Mouse (Mus musculus): ENCODE data around the gene Kdm4c. TPM values are rescaled to one million over a fixed set of nuclear protein-coding genes. Genes with fewer than 3 reads are reported as not detected.
"Not testable (repeated sequence)": the region's sequence is repeated elsewhere in the genome, so short reads cannot be mapped to it uniquely, and the experiment has no call there.

The Kdm4c gene
- total RNA-seq, 2 experiments from 2014 or later = 22.2 to 22.3 TPM

DNA sequence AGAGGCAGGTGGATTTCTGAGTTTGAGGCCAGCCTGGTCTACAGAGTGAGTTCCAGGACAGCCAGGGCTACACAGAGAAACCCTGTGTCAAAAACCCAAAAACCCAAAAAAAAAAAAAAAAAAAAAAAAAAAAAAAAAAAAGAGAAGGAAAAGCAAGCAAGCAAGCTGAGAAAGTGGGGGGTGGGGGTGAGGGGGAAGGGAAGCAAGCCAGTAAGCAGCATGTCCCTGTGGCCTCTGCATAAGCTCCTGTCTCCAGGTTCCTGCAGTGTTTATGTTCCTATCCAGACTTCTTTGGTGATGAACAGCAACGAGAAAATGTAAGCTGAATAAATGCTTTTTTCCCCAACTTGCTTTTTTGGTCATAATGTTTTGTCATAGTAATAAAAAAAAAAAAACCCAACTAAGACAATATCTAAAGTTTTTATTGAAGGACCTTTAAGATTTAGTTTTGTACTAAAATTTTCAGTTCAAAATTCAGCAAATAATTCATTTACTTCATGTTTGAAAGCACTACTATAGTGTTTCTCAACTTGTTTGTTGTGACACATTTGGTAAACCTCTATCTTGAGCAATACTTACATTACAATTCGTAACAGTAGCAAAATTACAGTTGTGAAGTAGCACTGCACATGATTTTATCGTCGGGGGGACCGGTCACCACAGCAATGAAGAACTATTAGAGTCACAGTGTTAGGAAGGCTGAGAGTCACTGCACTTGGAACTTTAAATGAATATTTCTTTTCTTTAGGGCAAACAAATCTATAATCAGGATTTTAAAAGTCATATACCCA, 63.2 kb downstream of the Kdm4c start:
- DNase-seq (ENCODE audit: low spot score in 2 of 2) = no peak

GRCm38 (mm10) chr4:74311135-74311534, 68.8 kb downstream of the Kdm4c start:
- no peak for DNase-seq (ENCODE audit: low spot score in 2 of 2)

GRCm38 (mm10) chr4:74312858-74313257, 70.6 kb downstream of the Kdm4c start:
- no peak for DNase-seq (ENCODE audit: low spot score in 2 of 2)

DNA sequence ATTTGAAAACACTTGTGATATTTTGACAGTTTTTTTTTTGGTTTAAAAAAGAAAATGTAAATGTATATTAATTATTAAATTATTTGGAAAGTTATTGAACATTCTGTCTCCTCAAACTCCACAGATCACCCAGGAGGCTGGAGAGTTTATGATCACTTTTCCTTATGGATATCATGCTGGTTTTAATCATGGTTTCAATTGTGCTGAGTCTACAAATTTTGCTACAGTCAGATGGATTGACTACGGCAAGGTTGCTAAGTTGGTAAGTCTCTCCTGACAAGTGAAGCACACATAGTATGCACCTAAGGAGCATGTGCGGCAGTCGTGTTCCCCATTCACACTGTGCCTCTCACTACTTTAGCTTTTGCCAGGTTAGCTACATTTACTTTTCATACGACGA, 73.1 kb downstream of the Kdm4c start:
- no peak for DNase-seq (ENCODE audit: low spot score in 2 of 2)

DNA sequence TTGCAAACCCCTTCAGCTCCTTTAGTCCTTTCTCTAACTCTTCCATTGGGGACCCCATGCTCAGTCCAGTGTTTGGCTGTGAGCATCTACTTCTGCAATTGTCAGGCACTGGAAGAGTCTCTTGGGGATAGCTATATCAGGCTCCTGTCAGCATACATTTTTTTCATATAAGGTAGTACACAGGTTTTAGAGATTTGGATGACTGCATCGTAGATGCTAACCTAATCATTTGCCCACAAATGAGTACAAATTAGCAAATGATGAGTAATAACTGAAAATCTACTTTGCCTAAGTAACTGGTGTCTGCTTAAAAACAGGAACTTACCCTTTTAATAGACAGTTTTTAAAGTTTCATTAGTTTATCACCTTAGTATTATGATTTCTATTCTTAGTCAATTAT, 77.0 kb downstream of the Kdm4c start:
- no peak for DNase-seq (ENCODE audit: low spot score in 2 of 2)

DNA sequence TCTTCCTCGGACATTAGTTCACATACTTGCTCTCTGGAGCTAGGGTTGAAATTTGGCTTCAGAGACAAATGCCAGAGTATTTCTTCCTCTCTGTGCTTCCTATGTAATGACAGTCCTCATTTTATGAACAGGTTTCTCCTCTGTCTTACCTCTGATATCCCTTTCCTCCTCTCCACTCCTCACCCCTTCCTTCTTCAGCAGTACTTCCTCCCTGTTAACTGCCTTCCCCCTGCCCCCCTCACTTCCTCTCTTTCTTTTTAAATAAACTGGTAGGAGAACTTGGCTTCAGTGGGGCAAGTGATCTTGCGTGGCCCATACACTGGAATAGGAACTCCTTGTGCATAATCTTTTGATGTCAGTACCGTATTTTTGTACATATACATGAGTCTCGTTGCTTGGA, 115.2 kb downstream of the Kdm4c start:
- DNase-seq (ENCODE audit: low spot score in 2 of 2) = no peak

DNA sequence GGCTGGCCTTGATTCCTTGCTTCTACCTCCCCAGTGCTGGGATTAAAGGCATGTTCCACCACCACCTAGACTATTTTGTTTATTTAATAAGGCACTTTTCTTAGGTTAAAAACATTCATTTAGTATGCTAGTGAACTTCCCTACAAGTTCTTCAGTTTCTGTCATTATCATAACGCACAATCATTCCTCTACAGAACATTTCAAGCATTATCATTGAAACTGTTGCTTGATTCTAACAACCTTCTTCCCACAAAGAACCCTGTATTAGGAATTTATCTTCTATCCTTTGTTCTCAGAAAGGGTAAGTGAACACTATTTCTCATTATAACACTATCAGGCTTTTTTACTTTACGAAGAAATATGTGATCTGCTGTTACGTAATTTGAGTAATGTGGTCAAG, 118.0 kb downstream of the Kdm4c start:
- DNase-seq (ENCODE audit: low spot score in 2 of 2) = no peak

DNA sequence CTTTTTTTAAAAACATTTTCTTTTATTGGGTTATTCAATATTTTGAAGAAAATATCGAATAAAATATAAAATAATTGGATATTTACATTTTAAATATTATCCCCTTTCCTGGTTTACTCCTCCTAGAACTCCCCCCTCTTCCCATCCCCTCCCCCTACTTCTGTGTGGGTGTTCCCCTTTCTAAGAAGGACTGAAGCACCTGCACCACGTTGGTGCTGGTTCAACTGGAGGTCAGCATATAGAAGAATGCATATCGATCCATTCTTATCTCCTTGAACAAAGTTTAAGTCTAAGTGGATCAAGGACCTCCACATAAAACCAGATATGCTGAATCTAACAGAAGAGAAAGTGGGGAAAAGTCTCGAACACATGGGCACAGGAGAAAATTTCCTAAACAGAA, 144.3 kb downstream of the Kdm4c start:
- no peak for DNase-seq (ENCODE audit: low spot score in 2 of 2)

DNA sequence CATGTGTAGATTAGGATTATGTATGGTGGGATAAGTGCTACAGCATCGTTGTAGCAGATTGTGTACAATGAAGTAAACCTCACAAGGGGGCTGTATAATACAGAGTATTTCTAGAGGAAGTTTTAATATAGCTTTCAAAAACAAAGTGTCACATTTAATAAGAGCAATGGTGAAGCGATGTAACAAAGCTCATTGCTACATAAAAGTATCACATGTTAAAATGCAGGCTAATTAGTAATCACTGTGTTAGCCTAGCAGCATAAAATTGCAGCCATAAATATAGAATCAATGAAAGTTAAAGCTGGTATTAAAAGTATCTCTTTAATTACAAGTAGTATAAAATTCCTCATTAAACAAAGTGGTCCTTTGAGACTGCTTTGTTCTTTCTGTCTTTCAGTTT, 150.9 kb downstream of the Kdm4c start:
- DNase-seq (ENCODE audit: low spot score in 2 of 2) = no peak

DNA sequence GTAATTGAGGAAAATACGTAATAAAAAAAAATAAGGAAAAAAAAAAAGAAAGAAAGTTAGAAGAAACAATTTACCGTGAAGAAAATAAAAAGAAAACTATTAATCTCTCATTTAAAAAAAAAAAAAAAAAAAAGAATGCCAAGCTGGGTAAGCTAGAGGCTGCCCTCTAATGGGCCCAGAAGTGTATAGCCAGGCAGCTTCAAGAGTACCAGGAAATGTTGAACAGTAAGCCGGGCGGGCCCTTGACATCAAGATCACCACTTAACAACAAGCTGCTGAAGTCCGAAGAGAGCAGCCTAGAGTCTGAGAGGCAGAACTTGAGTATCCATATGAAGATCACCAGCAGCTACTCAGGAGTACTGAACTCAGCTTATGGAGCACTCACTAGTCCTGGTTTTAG, 154.3 kb downstream of the Kdm4c start:
- no peak for DNase-seq (ENCODE audit: low spot score in 2 of 2)

- not testable (repeated sequence) for DNase-seq (ENCODE audit: low spot score in 2 of 2)
Measured at GRCm38 (mm10) chr4:74401617-74402313, 159.5 kb downstream of the Kdm4c start.

DNA sequence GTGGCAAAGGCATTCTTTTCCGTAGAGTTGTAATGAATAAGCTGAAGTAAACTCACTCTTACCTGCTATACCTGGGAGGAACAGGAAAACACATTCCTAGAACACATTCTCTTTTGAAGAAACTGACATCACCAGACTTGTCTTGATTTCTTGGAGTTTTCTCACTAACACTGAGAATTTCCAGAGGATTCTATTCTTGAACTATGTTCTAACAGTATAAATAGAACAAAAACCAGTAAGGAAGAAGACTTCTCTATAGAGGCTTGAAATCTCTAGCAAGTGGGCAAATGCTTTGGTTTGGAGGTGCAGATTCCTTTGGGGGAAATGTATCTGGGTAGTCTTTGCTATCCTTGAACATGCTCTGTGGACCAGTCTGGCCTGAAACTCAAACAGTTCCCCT, 166.4 kb downstream of the Kdm4c start:
- DNase-seq (ENCODE audit: low spot score in 2 of 2) = no peak

- no peak for DNase-seq (ENCODE audit: low spot score in 2 of 2)
Measured at GRCm38 (mm10) chr4:74419794-74420193, 177.5 kb downstream of the Kdm4c start.

Other genes with a start within 250 kb of the Kdm4c start
- 1 to 10 TPM; 5.1 to 6.2 TPM for gene Frmd3, start 229.1 kb upstream of the Kdm4c start, total RNA-seq (2021)